Mouse (Mus musculus) cerebellum, adult 9-11 months (tissue): ENCODE measurements around the gene Tab3.

Experiments used
- DNase-seq: peaks from one replicate; pipeline ENCODE4 v3.0.0; 2022

Gene Tab3

DNA sequence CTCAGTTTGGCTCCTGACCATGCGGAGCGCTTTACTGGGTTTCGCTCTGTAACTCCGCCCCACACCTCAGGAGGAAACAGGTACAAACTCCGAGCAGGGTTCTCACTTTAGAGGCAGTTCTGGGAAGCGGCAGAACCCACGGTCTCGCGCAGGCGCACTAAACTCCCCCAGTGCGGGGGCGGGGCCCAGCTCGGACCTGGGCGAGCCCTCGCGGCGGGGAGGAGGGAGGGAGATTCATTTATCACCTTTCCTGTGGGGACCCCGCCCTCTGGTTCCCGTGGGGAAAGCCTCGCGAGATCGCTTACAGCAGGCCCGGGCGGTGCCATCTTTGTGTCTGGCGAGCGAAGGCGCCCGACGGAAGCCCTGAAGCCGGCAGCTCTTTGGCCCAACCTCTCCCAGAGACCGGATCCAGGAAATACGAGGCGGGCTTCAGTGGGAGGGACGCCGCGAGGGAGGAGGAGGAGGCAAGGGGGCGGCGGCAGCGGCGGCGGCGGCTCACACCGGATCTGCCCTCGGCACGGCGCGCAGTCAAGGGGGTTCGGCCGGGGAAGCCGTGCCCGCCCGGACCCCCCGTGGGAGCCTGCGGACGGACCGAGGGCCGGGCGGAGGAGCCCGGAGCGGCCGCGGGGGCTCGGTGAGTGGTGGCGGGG is at the start of gene Tab3:
TSS of gene Tab3 (plus strand) at position 491 of the 650 bp plus-strand sequence.
- DNase-seq: peak; percentile 97

DNA sequence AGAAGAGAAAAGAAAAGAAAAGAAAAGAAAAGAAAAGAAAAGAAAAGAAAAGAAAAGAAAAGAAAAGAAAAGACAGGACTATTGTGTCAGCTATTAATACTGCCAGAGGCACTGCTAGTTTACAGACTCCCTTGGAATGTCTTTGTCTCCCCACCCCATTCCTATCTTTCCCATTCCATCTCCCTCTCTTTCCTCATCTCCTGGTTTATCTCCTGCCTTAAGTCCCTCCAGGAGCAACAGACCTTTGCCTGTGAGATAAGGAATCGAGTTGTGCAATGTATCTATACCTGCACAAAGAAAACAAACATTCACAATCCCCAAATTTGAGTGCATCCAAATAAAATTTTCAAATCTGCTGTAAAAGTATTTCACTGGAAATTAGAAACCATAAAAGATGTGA is 48.3 kb upstream of the Tab3 start:
- no peak for DNase-seq

GRCm38 (mm10) chrX:85526263-85527019 is 47.4 kb upstream of the Tab3 start:
- no peak for DNase-seq

GRCm38 (mm10) chrX:85558931-85559330 is 14.9 kb upstream of the Tab3 start:
- DNase-seq: no peak

- DNase-seq: no peak
Measured at GRCm38 (mm10) chrX:85566256-85566655, 7.6 kb upstream of the Tab3 start.

DNA sequence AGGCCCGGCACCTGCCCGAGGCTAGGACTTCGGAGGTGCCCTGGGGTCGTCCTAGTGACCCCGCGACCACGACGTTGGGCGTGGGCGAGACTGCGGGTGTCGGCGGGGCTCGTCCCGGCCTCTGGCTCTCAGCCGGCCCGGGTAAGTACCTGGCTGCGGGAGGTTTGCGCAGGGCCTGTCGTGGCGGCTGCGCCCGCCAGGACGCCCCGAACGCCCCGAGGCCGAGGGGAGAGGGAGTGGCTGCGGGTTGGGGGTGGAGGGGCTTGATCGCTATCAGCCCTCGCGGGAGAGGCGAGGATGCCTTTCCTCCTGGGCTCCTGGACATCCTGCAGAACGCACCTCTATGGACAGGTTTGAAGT is 340 bp downstream of the Tab3 start:
- no peak for DNase-seq

- no peak for DNase-seq
Measured at GRCm38 (mm10) chrX:85576310-85576709, 2.5 kb downstream of the Tab3 start.

DNA sequence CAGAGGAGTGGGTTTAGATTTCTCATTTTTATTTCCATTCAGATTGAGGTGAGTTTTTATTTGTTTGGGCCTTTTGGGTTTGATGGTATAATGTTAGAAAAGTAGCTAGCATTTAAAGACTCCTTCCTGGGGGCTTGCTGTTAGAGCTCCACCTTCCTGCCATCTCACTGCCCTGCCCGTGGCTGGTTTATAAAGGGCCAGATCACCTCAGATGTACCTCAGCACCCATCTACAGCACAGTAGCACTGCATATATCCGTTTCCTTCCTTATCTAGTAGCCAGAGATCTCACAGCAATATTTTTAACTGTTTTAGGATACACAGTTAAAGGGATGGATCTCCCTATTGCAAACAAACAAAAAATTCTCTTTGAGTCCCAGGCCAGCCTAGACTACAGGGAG is 6.9 kb downstream of the Tab3 start:
- DNase-seq: no peak

DNA sequence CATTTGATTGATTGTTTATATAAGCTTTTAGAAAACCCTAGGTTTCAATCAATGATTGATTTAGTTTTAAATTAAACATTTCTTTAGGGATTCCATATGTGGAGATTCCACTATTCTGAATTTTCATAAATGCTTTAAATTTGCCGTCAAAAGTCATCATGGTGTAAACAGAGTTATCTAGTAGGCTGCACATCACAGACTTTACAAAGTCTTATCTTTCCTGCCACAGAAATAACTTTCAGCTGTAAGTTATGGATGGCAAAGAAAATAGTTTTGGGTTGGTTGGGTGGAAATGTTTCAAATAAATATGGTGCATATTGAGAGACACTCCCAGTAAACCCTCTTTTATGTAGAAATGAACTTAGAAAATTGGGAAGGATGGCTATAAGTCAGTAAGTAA is 8.7 kb downstream of the Tab3 start:
- DNase-seq: no peak

GRCm38 (mm10) chrX:85585575-85585974 is 11.8 kb downstream of the Tab3 start:
- DNase-seq: no peak

DNA sequence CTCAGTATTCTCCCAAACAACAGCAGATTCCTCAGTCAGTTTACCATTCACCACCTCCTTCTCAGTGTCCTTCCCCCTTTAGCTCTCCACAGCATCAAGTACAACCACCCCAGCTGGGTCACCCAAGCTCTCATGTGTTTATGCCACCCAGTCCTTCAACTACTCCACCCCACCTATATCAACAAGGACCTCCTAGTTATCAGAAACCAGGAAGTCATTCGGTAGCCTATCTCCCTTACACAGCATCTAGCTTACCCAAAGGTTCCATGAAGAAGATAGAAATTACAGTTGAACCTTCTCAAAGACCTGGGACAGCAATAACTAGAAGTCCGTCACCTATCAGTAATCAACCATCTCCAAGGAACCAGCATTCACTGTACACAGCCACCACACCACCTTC is 40.9 kb downstream of the Tab3 start:
- no peak for DNase-seq

DNA sequence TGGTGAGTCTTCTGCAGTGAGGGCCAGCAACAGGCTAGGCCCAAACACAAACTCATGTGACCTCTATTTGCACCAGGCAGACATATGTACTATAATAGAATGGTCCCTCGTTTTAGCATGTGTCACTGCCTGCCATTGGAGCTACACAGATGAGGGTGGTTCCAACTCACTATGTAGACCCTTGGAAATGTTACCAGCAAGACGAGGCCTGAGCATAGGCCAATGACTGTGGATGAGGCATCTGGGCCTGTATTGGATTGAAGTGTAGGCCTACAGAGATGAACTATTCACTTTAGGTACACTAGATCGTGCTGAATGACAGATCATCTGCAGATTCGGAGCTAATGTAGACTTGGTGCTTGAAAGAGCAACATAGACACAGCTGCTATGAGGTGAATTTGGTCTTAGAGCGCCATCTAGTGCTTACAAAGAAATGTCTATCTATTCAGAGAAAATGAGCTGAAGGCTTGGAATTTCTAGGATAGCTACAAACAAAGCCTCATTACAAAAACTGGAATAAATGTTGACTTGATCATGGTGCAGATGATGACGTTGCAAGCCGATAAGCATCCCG is 72.5 kb downstream of the Tab3 start:
- DNase-seq: peak; percentile 4

DNA sequence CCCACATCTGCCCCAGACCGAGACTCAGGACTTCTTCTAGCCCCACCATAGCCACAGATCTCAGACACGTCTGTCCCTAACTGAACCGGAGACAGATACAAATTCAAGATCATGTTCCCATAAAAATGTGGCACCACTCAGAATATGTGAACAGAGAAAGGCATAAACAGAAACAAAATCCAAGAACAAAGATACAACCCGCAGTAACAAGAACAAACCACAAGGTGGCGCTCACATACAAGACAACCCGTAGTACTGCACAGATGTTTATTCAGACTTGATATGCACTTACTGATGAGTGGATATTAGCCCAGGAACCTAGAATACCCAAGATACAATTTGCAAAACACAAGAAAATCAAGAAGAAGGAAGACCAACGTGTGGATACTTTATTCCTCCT is 103.0 kb downstream of the Tab3 start:
- peak; percentile 4 for DNase-seq

GRCm38 (mm10) chrX:85682125-85682524 is 108.3 kb downstream of the Tab3 start:
- DNase-seq: no peak

- no peak for DNase-seq
Measured at GRCm38 (mm10) chrX:85683723-85684122, 109.9 kb downstream of the Tab3 start.
